Mouse (Mus musculus) MEL (cell line): ENCODE data around the gene Ttll11.

Source experiments
- CTCF ChIP-seq, 3 experiments: IDR thresholded peaks in 2 of 3; conservative IDR thresholded peaks in 1 of 3; 2 replicates each; pipeline ENCODE4 v1.5.1; 2011 to 2012; ENCODE audit warnings: low read length in 3 of 3, low read depth in 2 of 3, mild to moderate bottlenecking in 2 of 3, improper control_type of control experiment in 1 of 3, inconsistent platforms in 1 of 3, mixed read lengths in 1 of 3, moderate library complexity in 1 of 3; ENCODE audit not compliant: control insufficient read depth in 1 of 3, insufficient read depth in 1 of 3, poor library complexity in 1 of 3, severe bottlenecking in 1 of 3
- POLR2AphosphoS5 ChIP-seq: IDR thresholded peaks from 2 replicates; pipeline ENCODE4 v1.6.1; 2012; ENCODE audit warnings: low read depth, borderline replicate concordance, mild to moderate bottlenecking, inconsistent platforms, low read length, moderate library complexity, mixed read lengths

GRCm38 (mm10) chr2:35845611-35846504 is 133.9 kb downstream of the Ttll11 start:
- TF ChIP-seq POLR2AphosphoS5 (no peak), CTCF (IDR thresholded peaks at IDR 0.05 in 2 of 3, conservative IDR thresholded peaks at IDR 0.05 in 1 of 3; ENCODE audit: control insufficient read depth in 1 of 3, insufficient read depth in 1 of 3, low read depth in 2 of 3, low read length in 3 of 3, poor library complexity in 1 of 3, severe bottlenecking in 1 of 3) (no peak)
